In the genomic region with DNA sequence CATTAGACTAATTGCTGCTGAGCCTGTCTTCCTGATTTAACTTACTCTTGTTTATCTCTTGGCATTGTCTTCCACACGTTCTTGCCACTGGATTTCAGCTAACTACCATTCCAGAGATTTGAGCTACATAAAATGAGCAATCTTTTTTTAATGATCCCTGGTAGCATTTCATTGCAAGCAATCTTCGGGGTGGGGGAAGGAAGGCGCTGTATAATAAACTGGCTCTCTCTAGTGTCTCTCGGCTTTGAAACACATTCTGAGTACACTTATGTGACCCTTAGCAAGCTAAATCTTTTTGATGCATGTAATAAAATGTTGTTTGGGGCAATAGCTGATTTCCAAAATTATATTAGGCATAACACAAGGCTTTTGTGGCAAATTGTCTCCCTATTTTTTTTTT, we compare ENCODE assay signal across 16 mouse cellular contexts.
DNase-seq lines count a peak whose midpoint lies in the region; ATAC-seq lines count a peak whose summit lies in the region.
"Had no signal": no experiment of that assay in that cellular context is flagged by ENCODE, and none has a peak within 500 bp of the region (broad histone marks: within the 10 kb centered on the region; RNA-seq: fewer than 3 reads in every experiment).

No protein-coding gene starts in this region.

- no peak for DNase-seq in midbrain, embryonic 10.5 days (ENCODE audit: low spot score)
- DNase-seq in hindbrain, embryonic 14.5 days (ENCODE audit: low spot score): peak; percentile 50
- no peak for DNase-seq in heart, embryonic 10.5 days (ENCODE audit: low spot score)
- DNase-seq in gastrocnemius, postnatal 10 days: no peak
- DNase-seq in adrenal gland, postnatal 4 days (ENCODE audit: low spot score in 2 of 2): no peak
- DNase-seq: adrenal gland, adult 8-10 months; heart, adult 18-20 months; heart, postnatal 36 days; liver; thymus, adult 18-20 months had no signal

- 0 out of 2 replicates have a peak overlapping the region, but pooled peaks have one; percentile 15 for H3K4me3 ChIP-seq in midbrain, embryonic 13.5 days (replicated peaks)
- no peak overlapping the region for H3K4me3 ChIP-seq in midbrain, embryonic 10.5 days
- H3K4me3 ChIP-seq in hindbrain, embryonic 14.5 days (replicated peaks; ENCODE audit: low read length): no peak overlapping the region
- peak overlapping the region; percentile 21; the same call in 1 of the 2 replicates for H3K4me3 ChIP-seq in limb, embryonic 15.5 days
- no peak overlapping the region for H3K4me3 ChIP-seq in heart, embryonic 10.5 days
- H3K4me3 ChIP-seq: kidney, embryonic 15.5 days; stomach, embryonic 15.5 days had no signal

- H3K27me3 ChIP-seq in midbrain, embryonic 13.5 days: peaks cover 27% of the 10 kb centered on the region
- H3K27me3 ChIP-seq in midbrain, embryonic 10.5 days (ENCODE audit: low read depth, poor library complexity, severe bottlenecking): peaks cover 14% of the 10 kb centered on the region
- no peaks in the 10 kb centered on the region for H3K27me3 ChIP-seq in hindbrain, embryonic 14.5 days (ENCODE audit: control insufficient read depth, insufficient read depth, low read length)
- peaks cover 10% of the 10 kb centered on the region; the same call in 1 of the 2 replicates for H3K27me3 ChIP-seq in limb, embryonic 15.5 days
- H3K27me3 ChIP-seq in heart, embryonic 10.5 days (ENCODE audit: insufficient read depth, poor library complexity, severe bottlenecking): peaks cover 11% of the 10 kb centered on the region
- H3K27me3 ChIP-seq: stomach, embryonic 15.5 days had no signal

- ATAC-seq in midbrain, embryonic 13.5 days: no peak
- ATAC-seq in hindbrain, embryonic 14.5 days (ENCODE audit: low FRiP score): no peak
- ATAC-seq in limb, embryonic 15.5 days (ENCODE audit: insufficient number of reproducible peaks, low FRiP score, low TSS enrichment, low read depth): no peak
- ATAC-seq: intestine, embryonic 16.5 days; lung, postnatal 0 days had no signal

- H3K4me1 ChIP-seq in midbrain, embryonic 13.5 days (replicated peaks): peaks cover 27% of the 10 kb centered on the region
- H3K4me1 ChIP-seq in midbrain, embryonic 10.5 days: peaks cover 12% of the 10 kb centered on the region; the same call in 1 of the 2 replicates
- H3K4me1 ChIP-seq in hindbrain, embryonic 14.5 days (replicated peaks; ENCODE audit: control insufficient read depth, insufficient read depth, low read length): peaks cover 20% of the 10 kb centered on the region
- H3K4me1 ChIP-seq in limb, embryonic 15.5 days: 0 out of 2 replicates have a peak, but pooled peaks cover 8% of the 10 kb centered on the region
- no peaks in the 10 kb centered on the region for H3K4me1 ChIP-seq in heart, embryonic 10.5 days
- H3K4me1 ChIP-seq: stomach, embryonic 15.5 days had no signal

- 66% methylated on average over 4 of the region's 4 CpGs for WGBS in midbrain, embryonic 13.5 days
- WGBS in midbrain, embryonic 10.5 days: 85% methylated on average over 4 of the region's 4 CpGs
- WGBS in hindbrain, embryonic 14.5 days: 59% methylated on average over 4 of the region's 4 CpGs
- 38% methylated on average over 4 of the region's 4 CpGs for WGBS in limb, embryonic 15.5 days
- WGBS in heart, embryonic 10.5 days: 81% methylated on average over 4 of the region's 4 CpGs

- peak overlapping the region; percentile 49; the same call in 1 of the 2 replicates for H3K9ac ChIP-seq in midbrain, embryonic 13.5 days (replicated peaks)
- H3K9ac ChIP-seq in hindbrain, embryonic 14.5 days: peak overlapping the region; percentile 46
- no peak overlapping the region for H3K9ac ChIP-seq in limb, embryonic 15.5 days
- H3K9ac ChIP-seq: kidney, embryonic 15.5 days; stomach, embryonic 15.5 days had no signal

- no peaks in the 10 kb centered on the region for H3K9me3 ChIP-seq in midbrain, embryonic 13.5 days
- H3K9me3 ChIP-seq in midbrain, embryonic 10.5 days (replicated peaks): no peaks in the 10 kb centered on the region
- no peaks in the 10 kb centered on the region for H3K9me3 ChIP-seq in hindbrain, embryonic 14.5 days (ENCODE audit: control insufficient read depth, low read length)
- H3K9me3 ChIP-seq in limb, embryonic 15.5 days: no peaks in the 10 kb centered on the region
- no peaks in the 10 kb centered on the region for H3K9me3 ChIP-seq in heart, embryonic 10.5 days
- H3K9me3 ChIP-seq: kidney, embryonic 15.5 days; stomach, embryonic 15.5 days had no signal

- peak overlapping the region; percentile 39; the same call in 1 of the 2 replicates for H3K27ac ChIP-seq in midbrain, embryonic 13.5 days
- no peak overlapping the region for H3K27ac ChIP-seq in midbrain, embryonic 10.5 days (replicated peaks)
- H3K27ac ChIP-seq in hindbrain, embryonic 14.5 days: peak overlapping the region; percentile 78
- H3K27ac ChIP-seq in limb, embryonic 15.5 days: no peak overlapping the region
- no peak overlapping the region for H3K27ac ChIP-seq in heart, embryonic 10.5 days
- H3K27ac ChIP-seq: kidney, embryonic 15.5 days; stomach, embryonic 15.5 days had no signal

- peak overlapping the region; percentile 41; the same call in 1 of the 2 replicates for H3K4me2 ChIP-seq in midbrain, embryonic 13.5 days (replicated peaks)
- H3K4me2 ChIP-seq in hindbrain, embryonic 14.5 days (replicated peaks): peak overlapping the region; percentile 48
- peak overlapping the region; percentile 30; the same call in 1 of the 2 replicates for H3K4me2 ChIP-seq in limb, embryonic 15.5 days
- H3K4me2 ChIP-seq: kidney, embryonic 15.5 days; stomach, embryonic 15.5 days had no signal

- H3K36me3 ChIP-seq in midbrain, embryonic 13.5 days: no peaks in the 10 kb centered on the region
- H3K36me3 ChIP-seq in midbrain, embryonic 10.5 days: no peaks in the 10 kb centered on the region
- H3K36me3 ChIP-seq in hindbrain, embryonic 14.5 days (replicated peaks; ENCODE audit: control insufficient read depth, insufficient read depth): no peaks in the 10 kb centered on the region
- H3K36me3 ChIP-seq in limb, embryonic 15.5 days: no peaks in the 10 kb centered on the region
- H3K36me3 ChIP-seq in heart, embryonic 10.5 days: no peaks in the 10 kb centered on the region
- H3K36me3 ChIP-seq: kidney, embryonic 15.5 days; stomach, embryonic 15.5 days had no signal

Comparison
In these comparisons a context has a peak if more than half of its experiments do, and no peak if none do; other contexts are left out.
1. H3K27ac ChIP-seq: peak in midbrain, embryonic 13.5 days (single experiment) and hindbrain, embryonic 14.5 days (single experiment); none in midbrain, embryonic 10.5 days (single experiment), limb, embryonic 15.5 days (single experiment) and heart, embryonic 10.5 days (single experiment).
2. H3K4me3 ChIP-seq: peak in midbrain, embryonic 13.5 days (single experiment) and limb, embryonic 15.5 days (single experiment); none in midbrain, embryonic 10.5 days (single experiment), hindbrain, embryonic 14.5 days (single experiment) and heart, embryonic 10.5 days (single experiment).
3. Peak in every context shown above with its lines, with median percentiles within 50 percentile points of each other: H3K4me2 ChIP-seq.